Mouse (Mus musculus) left cerebral cortex, postnatal 36 days (tissue): ENCODE measurements around the gene Atp2c1. TPM values are rescaled to one million over a fixed set of nuclear protein-coding genes. Genes with fewer than 3 reads are reported as not detected.

Source experiments
- DNase-seq, 2 experiments: peaks; one replicate each; pipeline ENCODE4 v3.0.0; 2021 to 2022; ENCODE audit warnings: low spot score in 2 of 2, mixed read lengths in 1 of 2
- intact Hi-C: fragments of 180-260 bp; cut with DNase I; formaldehyde crosslinking; loops from one replicate; pipeline ENCODE4 v1.15.1; 2025
- total RNA-seq, 2 experiments: library from RNA; stranded (reverse); gene quantifications; 2 replicates each; pipeline ENCODE4 v1.2.3; 2021

Gene Atp2c1
- total RNA-seq, 2 experiments from 2014 or later: 197 to 214 TPM

GRCm38 (mm10) chr9:105377622-105378021, 149.5 kb downstream of the Atp2c1 start:
- intact Hi-C loops: no loop called here
- DNase-seq: no peak

GRCm38 (mm10) chr9:105376954-105377530, 150.1 kb downstream of the Atp2c1 start:
- intact Hi-C loops: no loop called here
- no peak for DNase-seq

GRCm38 (mm10) chr9:105376411-105376810, 150.7 kb downstream of the Atp2c1 start:
- intact Hi-C loops: no loop called here
- no peak for DNase-seq

- intact Hi-C loops: no loop called here
- DNase-seq: no peak
Measured at GRCm38 (mm10) chr9:105374361-105374760, 152.8 kb downstream of the Atp2c1 start.

- DNase-seq: no peak
- intact Hi-C loops: no loop called here
Measured at GRCm38 (mm10) chr9:105368605-105369004, 158.5 kb downstream of the Atp2c1 start.

GRCm38 (mm10) chr9:105366199-105366598, 160.9 kb downstream of the Atp2c1 start:
- DNase-seq: no peak

GRCm38 (mm10) chr9:105363520-105364231, 163.4 kb downstream of the Atp2c1 start:
- DNase-seq: no peak
- intact Hi-C loops: no loop called here

More at GRCm38 (mm10) chr9:105366199-105366598, 160.9 kb downstream of the Atp2c1 start:
- intact Hi-C loops: no loop called here

GRCm38 (mm10) chr9:105362181-105362580, 164.9 kb downstream of the Atp2c1 start:
- intact Hi-C loops: no loop called here
- DNase-seq: no peak

Other genes with a start within 250 kb of the Atp2c1 start
- gene Aste1, start 131.9 kb downstream of the Atp2c1 start, total RNA-seq: 10 to 100 TPM in 1 of 2 experiments, 1 to 10 TPM in 1; 8.3 to 11.6 TPM
- gene Nek11, start 131.8 kb downstream of the Atp2c1 start, total RNA-seq: 1 to 10 TPM in 1 of 2 experiments, under 1 TPM in 1; 0.95 to 1.4 TPM
- 10 to 100 TPM; 44.7 to 44.8 TPM for gene Pik3r4, start 115.7 kb upstream of the Atp2c1 start, total RNA-seq